Mouse (Mus musculus) lung, postnatal 4 days (tissue): ENCODE measurements around the gene Cltrn.

Experiments
- DNase-seq, 2 experiments: peaks; one replicate each; pipeline ENCODE4 v3.0.0; 2021

Cltrn gene

GRCm38 (mm10) chrX:164088582-164088981 is at the start of gene Cltrn:
Cltrn (plus strand) TSS chrX:164088830.
- no peak for DNase-seq

- no peak for DNase-seq
Observed at GRCm38 (mm10) chrX:164038882-164039281, 49.7 kb upstream of the Cltrn start.

GRCm38 (mm10) chrX:164042069-164042468 is 46.6 kb upstream of the Cltrn start:
- DNase-seq, result no peak

- no peak for DNase-seq
Observed at GRCm38 (mm10) chrX:164046736-164047135, 41.9 kb upstream of the Cltrn start.

GRCm38 (mm10) chrX:164055726-164056125 is 32.9 kb upstream of the Cltrn start:
- no peak for DNase-seq

- DNase-seq, result no peak
Observed at GRCm38 (mm10) chrX:164058523-164058922, 30.1 kb upstream of the Cltrn start.

- DNase-seq, result no peak
Observed at GRCm38 (mm10) chrX:164059070-164059469, 29.6 kb upstream of the Cltrn start.

GRCm38 (mm10) chrX:164066185-164066584 is 22.4 kb upstream of the Cltrn start:
- peak; percentile 43 to 75 for DNase-seq

- no peak for DNase-seq
Observed at GRCm38 (mm10) chrX:164068968-164069367, 19.7 kb upstream of the Cltrn start.

GRCm38 (mm10) chrX:164076040-164076775 is 12.4 kb upstream of the Cltrn start, which contains the start of gene Siah1b:
Siah1b (minus strand) TSS chrX:164076493.
- peak; percentile 93 for DNase-seq

- no peak for DNase-seq
Observed at GRCm38 (mm10) chrX:164082030-164082429, 6.6 kb upstream of the Cltrn start.

GRCm38 (mm10) chrX:164089916-164090315 is 1.3 kb downstream of the Cltrn start:
- DNase-seq, result no peak

- DNase-seq, result peak in 1 of 2 experiments; percentile 31
Observed at GRCm38 (mm10) chrX:164092300-164093169, 3.9 kb downstream of the Cltrn start.

- no peak for DNase-seq
Observed at GRCm38 (mm10) chrX:164093435-164093834, 4.8 kb downstream of the Cltrn start.

- no peak for DNase-seq
Observed at GRCm38 (mm10) chrX:164095838-164096237, 7.2 kb downstream of the Cltrn start.

- no peak for DNase-seq
Observed at GRCm38 (mm10) chrX:164101483-164101882, 12.9 kb downstream of the Cltrn start.

- DNase-seq, result no peak
Observed at GRCm38 (mm10) chrX:164102198-164102597, 13.6 kb downstream of the Cltrn start.

GRCm38 (mm10) chrX:164102656-164103055 is 14.0 kb downstream of the Cltrn start:
- DNase-seq, result no peak

GRCm38 (mm10) chrX:164111146-164111545 is 22.5 kb downstream of the Cltrn start:
- no peak for DNase-seq

GRCm38 (mm10) chrX:164113744-164114143 is 25.1 kb downstream of the Cltrn start:
- no peak for DNase-seq

GRCm38 (mm10) chrX:164123942-164124341 is 35.3 kb downstream of the Cltrn start:
- no peak for DNase-seq

- no peak for DNase-seq
Observed at GRCm38 (mm10) chrX:164133531-164133930, 44.9 kb downstream of the Cltrn start.

GRCm38 (mm10) chrX:164135304-164135818 is 46.7 kb downstream of the Cltrn start:
- no peak for DNase-seq

GRCm38 (mm10) chrX:164139032-164139431 is 50.4 kb downstream of the Cltrn start, which contains the start of gene Ace2:
Ace2 (plus strand) TSS chrX:164139332.
- no peak for DNase-seq
